Mouse (Mus musculus) urinary bladder, adult 18-20 months (tissue): ENCODE results near the gene Acsf2.
"Not testable (repeated sequence)": the region's sequence is repeated elsewhere in the genome, so short reads cannot be mapped to it uniquely, and the experiment has no call there.

Experiments used
- DNase-seq, 2 experiments: peaks; one replicate each; pipeline ENCODE4 v3.0.0; 2022; ENCODE audit warnings: low spot score in 2 of 2, mixed read lengths in 2 of 2

The Acsf2 gene

GRCm38 (mm10) chr11:94601321-94602281, at the start of gene Acsf2:
Gene Acsf2 (minus strand): TSS chr11:94601871.
- peak; percentile 78 for DNase-seq

- not testable (repeated sequence) for DNase-seq
Measured at GRCm38 (mm10) chr11:94651241-94651640, 49.6 kb upstream of the Acsf2 start.

GRCm38 (mm10) chr11:94646457-94646856, 44.8 kb upstream of the Acsf2 start:
- DNase-seq = no peak

GRCm38 (mm10) chr11:94644461-94645219, 43.0 kb upstream of the Acsf2 start:
- DNase-seq = no peak

GRCm38 (mm10) chr11:94634431-94634830, 32.8 kb upstream of the Acsf2 start:
- DNase-seq = no peak

- DNase-seq = no peak
Measured at GRCm38 (mm10) chr11:94632988-94633387, 31.3 kb upstream of the Acsf2 start.

- no peak for DNase-seq
Measured at GRCm38 (mm10) chr11:94631969-94632368, 30.3 kb upstream of the Acsf2 start.

GRCm38 (mm10) chr11:94630199-94631011, 28.7 kb upstream of the Acsf2 start:
- DNase-seq = peak; percentile 45 to 61

GRCm38 (mm10) chr11:94629884-94630198, 28.2 kb upstream of the Acsf2 start:
- DNase-seq = no peak

- peak; percentile 92 to 93 for DNase-seq
Measured at GRCm38 (mm10) chr11:94629199-94629883, 27.7 kb upstream of the Acsf2 start, which contains the start of gene Lrrc59. Gene Lrrc59 (plus strand): TSS chr11:94629767.

GRCm38 (mm10) chr11:94622162-94622561, 20.5 kb upstream of the Acsf2 start:
- DNase-seq = no peak

GRCm38 (mm10) chr11:94621458-94621852, 19.8 kb upstream of the Acsf2 start:
- DNase-seq = no peak

- DNase-seq = no peak
Measured at GRCm38 (mm10) chr11:94620766-94621457, 19.2 kb upstream of the Acsf2 start.

GRCm38 (mm10) chr11:94617646-94618045, 16.0 kb upstream of the Acsf2 start:
- DNase-seq = no peak

- DNase-seq = no peak
Measured at GRCm38 (mm10) chr11:94615494-94615893, 13.8 kb upstream of the Acsf2 start.

GRCm38 (mm10) chr11:94614603-94615002, 12.9 kb upstream of the Acsf2 start:
- no peak for DNase-seq

GRCm38 (mm10) chr11:94610744-94611740, 9.4 kb upstream of the Acsf2 start:
- peak in 1 of 2 experiments; percentile 31 for DNase-seq

- DNase-seq = no peak
Measured at GRCm38 (mm10) chr11:94602356-94602955, 785 bp upstream of the Acsf2 start.

- DNase-seq = no peak
Measured at GRCm38 (mm10) chr11:94600447-94600846, 1.2 kb downstream of the Acsf2 start.
